Mouse (Mus musculus): ENCODE data around the gene H2-T3. TPM values are rescaled to one million over a fixed set of nuclear protein-coding genes. Genes with fewer than 3 reads are reported as not detected.

H2-T3 gene
- total RNA-seq, 2 experiments from 2014 or later = not detected

Other genes starting within 250 kb of the H2-T3 start
- gene Abcf1, start 220.5 kb downstream of the H2-T3 start, total RNA-seq (2021) = 10 to 100 TPM; 64.6 to 68.1 TPM
- 10 to 100 TPM; 14.7 to 16.1 TPM for gene Gnl1, start 210.4 kb downstream of the H2-T3 start, total RNA-seq (2021)
- 1 to 10 TPM; 2.6 to 3.9 TPM for gene Prr3, start 210.1 kb downstream of the H2-T3 start, total RNA-seq (2021)
- gene H2-T24, start 169.7 kb downstream of the H2-T3 start, total RNA-seq (2021) = 1 to 10 TPM; 1.6 to 1.7 TPM
- gene H2-T23, start 157.4 kb downstream of the H2-T3 start, total RNA-seq (2021) = 1 to 10 TPM; 6.2 to 8.7 TPM
- gene H2-T22, start 147.5 kb downstream of the H2-T3 start, total RNA-seq (2021) = 1 to 10 TPM; 5.8 to 7.2 TPM
- not detected for gene Gm6034, start 147.3 kb downstream of the H2-T3 start, total RNA-seq (2021)
- 1 to 10 TPM; 1.3 to 2.4 TPM for gene Gm11127, start 131.9 kb downstream of the H2-T3 start, total RNA-seq (2021)
- gene Gm19684, start 68.6 kb downstream of the H2-T3 start, total RNA-seq (2021) = not detected
- not detected for gene Gm7030, start 60.9 kb downstream of the H2-T3 start, total RNA-seq (2021)
- gene Gm8909, start 21.8 kb downstream of the H2-T3 start, total RNA-seq (2021) = not detected
- gene Rpp21, start 67.8 kb upstream of the H2-T3 start, total RNA-seq (2021) = 10 to 100 TPM; 30.3 to 35.9 TPM
- gene Trim39, start 82.0 kb upstream of the H2-T3 start, total RNA-seq (2021) = 1 to 10 TPM; 5.0 to 5.6 TPM
- gene H2-M10.2, start 96.2 kb upstream of the H2-T3 start, total RNA-seq (2021) = not detected
- gene H2-M10.1, start 135.9 kb upstream of the H2-T3 start, total RNA-seq (2021) = not detected
- gene H2-M10.3, start 178.1 kb upstream of the H2-T3 start, total RNA-seq (2021) = not detected

Measured in gastrocnemius, postnatal 25 days (tissue).